Mouse (Mus musculus) hindlimb bud, embryonic 11.5 days (tissue): Measurements from ENCODE around the gene Tmem108.

Experiments
- DNase-seq: peaks from one replicate; pipeline ENCODE4 v3.0.0-alpha.2; 2012; ENCODE audit warnings: low read depth, low spot score; ENCODE audit errors: extremely low spot score

Tmem108 gene

GRCm38 (mm10) chr9:103465711-103466220, 295.9 kb downstream of the Tmem108 start:
- DNase-seq = no peak

- DNase-seq = no peak
These were observed 296.3 kb downstream of the Tmem108 start for GRCm38 (mm10) chr9:103465293-103465692.

GRCm38 (mm10) chr9:103463833-103464232, 297.8 kb downstream of the Tmem108 start:
- no peak for DNase-seq

GRCm38 (mm10) chr9:103459839-103460238, 301.8 kb downstream of the Tmem108 start:
- DNase-seq = no peak

- no peak for DNase-seq
These were observed 302.3 kb downstream of the Tmem108 start for GRCm38 (mm10) chr9:103459307-103459706.

- no peak for DNase-seq
These were observed 312.0 kb downstream of the Tmem108 start for GRCm38 (mm10) chr9:103449651-103450050.

GRCm38 (mm10) chr9:103449092-103449491, 312.5 kb downstream of the Tmem108 start:
- no peak for DNase-seq

- DNase-seq = no peak
These were observed 317.0 kb downstream of the Tmem108 start for GRCm38 (mm10) chr9:103444656-103445055.

GRCm38 (mm10) chr9:103443824-103444185, 317.8 kb downstream of the Tmem108 start:
- no peak for DNase-seq

- no peak for DNase-seq
These were observed 318.4 kb downstream of the Tmem108 start for GRCm38 (mm10) chr9:103443121-103443823.

GRCm38 (mm10) chr9:103440597-103440996, 321.0 kb downstream of the Tmem108 start:
- no peak for DNase-seq

- no peak for DNase-seq
These were observed 324.5 kb downstream of the Tmem108 start for GRCm38 (mm10) chr9:103437104-103437503.

- DNase-seq = no peak
These were observed 327.5 kb downstream of the Tmem108 start for GRCm38 (mm10) chr9:103434116-103434515.
